Mouse (Mus musculus): ENCODE measurements around the gene Tmem232.

GRCm38 (mm10) chr17:65571866-65572265 is 31.3 kb upstream of the Tmem232 start:
- TF ChIP-seq KAT2A (IDR thresholded peaks at IDR 0.05; ENCODE audit: insufficient replicate concordance, low read length) (no peak), MXI1 (IDR thresholded peaks at IDR 0.05; ENCODE audit: low read depth, low read length) (no peak), POLR2A (IDR thresholded peaks at IDR 0.05; ENCODE audit: low read depth, low read length) (no peak), TCF12 (IDR thresholded peaks at IDR 0.05; ENCODE audit: low read depth, low read length) (no peak), CTCF (conservative IDR thresholded peaks at IDR 0.05 in 1 of 2, IDR thresholded peaks at IDR 0.05 in 1 of 2; ENCODE audit: low read depth in 2 of 2, low read length in 2 of 2) (no peak)

All from CH12.LX (cell line).